Mouse (Mus musculus): ENCODE data around the gene Rps25.

The Rps25 gene

DNA sequence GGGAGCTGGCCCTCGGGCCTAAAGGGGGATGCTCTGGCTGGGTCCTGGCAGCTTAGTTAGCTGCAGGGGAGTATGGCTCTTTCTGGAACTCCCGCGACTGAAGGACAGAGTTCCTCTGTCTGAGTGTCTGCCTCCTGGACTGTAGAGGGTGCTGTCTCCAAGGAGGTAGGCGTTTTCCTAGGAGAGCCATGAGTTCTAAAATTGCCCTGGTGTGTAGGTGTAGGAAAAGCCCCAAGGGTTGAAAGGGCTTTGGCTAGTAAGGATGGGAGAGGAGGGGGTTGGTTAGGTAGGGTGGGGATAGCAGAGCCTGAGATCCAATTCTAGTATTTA lies 47.9 kb downstream of the Rps25 start, which contains the start of gene Upk2:
Gene Upk2 (minus strand): TSS at position 86 of the 330 bp plus-strand sequence.
- no peak for DNase-seq (ENCODE audit: low read depth, low spot score)

DNA sequence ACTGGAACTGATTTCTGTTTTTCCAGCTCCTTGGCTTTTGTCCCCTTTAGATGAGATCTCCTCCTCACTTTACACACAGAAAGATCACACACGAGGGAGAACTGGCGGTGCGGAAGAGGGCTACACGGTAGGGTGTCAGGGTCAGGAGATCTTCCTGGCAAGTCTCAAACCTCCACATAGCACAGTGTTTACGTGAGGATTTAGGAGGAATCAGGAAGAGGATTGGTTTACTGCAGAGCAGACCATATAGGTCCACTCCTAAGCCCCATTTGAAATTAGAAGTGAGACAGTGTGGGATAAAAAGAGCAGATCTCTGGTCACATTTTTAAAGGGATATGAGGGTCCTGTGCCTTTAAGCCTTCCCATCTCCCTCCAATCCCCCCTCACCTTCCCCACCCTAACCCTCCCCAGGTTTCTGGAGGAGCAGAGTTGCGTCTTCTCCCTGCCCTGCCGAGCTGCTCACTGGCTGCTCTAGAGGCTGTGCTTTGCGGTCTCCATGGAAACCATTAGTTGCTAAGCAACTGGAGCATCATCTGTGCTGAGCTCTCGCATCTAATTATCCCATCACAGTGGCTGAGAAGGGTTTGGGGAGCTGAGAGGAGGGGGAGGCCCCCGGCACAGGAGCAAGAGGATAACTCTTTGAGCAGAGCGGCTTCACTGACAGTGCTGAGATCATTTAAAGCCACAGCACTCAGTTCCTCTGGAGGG lies 50.2 kb downstream of the Rps25 start:
- DNase-seq (ENCODE audit: low read depth, low spot score) = peak; percentile 95
